ENCODE assay signal across 8 mouse cellular contexts in the genomic region with DNA sequence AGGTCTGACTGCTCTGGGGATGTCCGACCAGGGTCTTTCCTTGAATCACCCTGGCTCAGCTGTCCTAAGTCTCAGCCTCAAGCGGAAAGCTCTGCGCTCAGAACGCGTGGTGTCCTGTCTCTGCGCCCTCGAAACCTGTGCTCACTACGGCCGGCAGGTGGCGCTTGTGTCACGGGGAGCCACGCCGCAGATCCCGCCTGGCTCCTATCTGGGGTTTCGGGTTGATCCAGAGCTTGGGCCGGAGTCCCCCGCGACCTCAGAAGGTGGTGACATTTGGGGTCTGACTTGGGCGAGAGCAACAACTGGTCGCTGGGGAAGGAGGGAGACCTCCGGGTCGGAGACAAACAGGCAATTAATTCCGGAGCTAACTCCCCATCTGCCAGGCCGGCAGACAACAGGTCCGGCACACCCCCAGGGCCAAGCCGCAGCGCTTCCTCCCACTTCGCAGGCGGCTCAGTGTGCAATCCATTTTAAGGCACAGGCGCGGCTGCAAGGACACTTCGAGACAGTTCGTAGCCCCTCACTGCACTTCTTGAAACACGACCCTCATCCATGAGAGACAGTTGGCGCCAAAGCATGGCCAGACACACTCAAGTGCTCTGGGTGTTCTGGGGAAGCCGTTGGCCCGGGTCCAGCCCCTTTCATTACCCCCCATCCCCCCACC. TPM values are rescaled to one million over a fixed set of nuclear protein-coding genes. Genes with fewer than 3 reads are reported as not detected.
DNase-seq lines count a peak whose midpoint lies in the region; ATAC-seq lines count a peak whose summit lies in the region.

No protein-coding gene starts in this region.

- peak; percentile 86 to 96 for DNase-seq in adrenal gland, adult (ENCODE audit: inconsistent age in 2 of 2, low spot score in 1 of 2)
- peak; percentile 83 for DNase-seq in gastrocnemius, postnatal 14 days
- DNase-seq in induced T-regulatory cell, adult 2 months (ENCODE audit: low read depth) = peak; percentile 81
- peak; percentile 50 to 79 for DNase-seq in left cerebral cortex, adult 8-10 months (ENCODE audit: low spot score in 2 of 2)
- DNase-seq in right cerebral cortex, postnatal 10 days (ENCODE audit: low spot score in 2 of 2) = peak; percentile 86 to 90
- DNase-seq in urinary bladder, postnatal 14 days (ENCODE audit: low spot score) = peak; percentile 84

- intact Hi-C loops in gastrocnemius, postnatal 14 days (cut with DNase I; ENCODE audit: low total_unique reads) = loop anchor here (2.0 kb wide), 1 partner anchor 399 kb away; no protein-coding TSS in a partner anchor

- peak; percentile 76 for ATAC-seq in common myeloid progenitor, adult 5-6 weeks (replicated peaks; ENCODE audit: low read depth, poor library complexity, severe bottlenecking)
- ATAC-seq in megakaryocyte, adult 5-6 weeks (ENCODE audit: poor library complexity, severe bottlenecking) = peak; percentile 86

RNA-seq across cellular contexts. Expression of a gene that starts 0.7 kb away (rescaled TPM):
- not detected in 2 replicates for total RNA-seq in common myeloid progenitor, adult 5-6 weeks (2017)
- 1 to 10 TPM; 8.2 to 8.6 TPM for total RNA-seq in gastrocnemius, postnatal 14 days (2021)
- 1 to 10 TPM; 4.8 to 5.7 (median 5.1) TPM for total RNA-seq in left cerebral cortex, adult 8-10 months (2022)
- not detected in 2 replicates for total RNA-seq in megakaryocyte, adult 5-6 weeks (2015)
- not detected in 2 replicates for total RNA-seq in megakaryocyte, adult 5-6 weeks (2017)

RNA-seq across cellular contexts. Expression of a gene that starts 38.9 kb away (rescaled TPM):
- total RNA-seq in common myeloid progenitor, adult 5-6 weeks (2017) = not detected in 2 replicates
- not detected for total RNA-seq in gastrocnemius, postnatal 14 days (2021)
- 1 to 10 TPM; 1.8 to 8.5 (median 4.9) TPM for total RNA-seq in left cerebral cortex, adult 8-10 months (2022)
- not detected in 2 replicates for total RNA-seq in megakaryocyte, adult 5-6 weeks (2015)
- total RNA-seq in megakaryocyte, adult 5-6 weeks (2017) = not detected in 2 replicates

Comparison
In these comparisons a context has a peak if more than half of its experiments do, and no peak if none do; other contexts are left out.
1. Peak in every context shown above with its lines: DNase-seq and ATAC-seq.